Mouse (Mus musculus): ENCODE results near the gene Kdelr2. TPM values are rescaled to one million over a fixed set of nuclear protein-coding genes. Genes with fewer than 3 reads are reported as not detected.

Kdelr2 gene
- polyA plus RNA-seq, 1 experiment from 2014 or later, result 161 TPM

DNA sequence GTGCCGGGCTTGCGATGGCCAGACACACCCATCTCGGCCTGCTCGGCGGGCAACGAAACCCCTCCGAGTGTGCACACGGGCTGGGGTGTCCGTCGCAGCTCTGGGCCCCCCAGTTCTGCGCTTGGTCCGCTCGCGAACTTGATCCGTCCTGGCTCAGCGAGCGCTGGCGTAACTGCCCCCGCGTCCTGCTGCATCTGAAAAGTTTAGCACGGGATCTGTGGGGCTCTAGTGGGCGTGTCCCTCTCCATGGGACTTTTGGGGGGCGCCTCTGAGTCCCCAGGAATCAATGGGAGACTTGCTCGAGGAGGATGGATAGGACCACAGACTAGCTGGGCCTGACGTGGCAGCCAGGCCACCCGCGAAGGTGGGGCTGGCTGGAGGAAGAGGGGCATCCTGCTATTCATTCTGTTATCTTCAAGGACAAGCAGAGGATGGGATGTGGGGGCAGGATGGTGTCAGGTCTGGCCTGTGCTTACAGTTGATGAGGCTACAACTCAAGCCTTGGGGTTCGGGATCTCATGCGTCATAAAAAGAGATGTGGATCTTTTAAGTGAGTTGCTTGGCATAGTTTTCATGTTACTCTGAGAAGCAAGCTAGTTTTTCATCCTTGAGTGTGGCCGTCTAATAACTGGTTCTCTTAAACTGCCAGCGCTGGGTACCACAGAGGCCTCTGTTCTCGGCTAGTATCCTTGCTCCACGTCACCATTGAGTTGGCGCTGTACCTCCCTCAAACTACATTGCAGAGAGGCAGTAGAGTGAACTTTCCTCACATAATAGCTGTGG, 701 bp downstream of the Kdelr2 start:
- Histone ChIP-seq H3K27ac (replicated peaks) (peak overlapping the region; percentile 87), H3K4me3 (peak overlapping the region; percentile 95), H3K4me1 (replicated peaks) (peaks cover 32% of the 10 kb centered on the region), H3K9me3 (no peaks in the 10 kb centered on the region), H3K27me3 (no peaks in the 10 kb centered on the region), H3K36me3 (peaks cover 21% of the 10 kb centered on the region), H3K9ac (peak overlapping the region; percentile 95), H3K4me2 (peak overlapping the region; percentile 88)
- 5% methylated on average over 34 of the region's 34 CpGs for WGBS
- peak; percentile 60 for ATAC-seq (ENCODE audit: low read depth)

GRCm38 (mm10) chr5:143405200-143405599, 1.6 kb downstream of the Kdelr2 start:
- H3K36me3 ChIP-seq, result peaks cover 21% of the 10 kb centered on the region
- no peaks in the 10 kb centered on the region for H3K27me3 ChIP-seq
- peak overlapping the region; percentile 88; the same call in 1 of the 2 replicates for H3K4me2 ChIP-seq
- H3K4me1 ChIP-seq (replicated peaks), result peaks cover 32% of the 10 kb centered on the region
- no peak for ATAC-seq (ENCODE audit: low read depth)
- peak overlapping the region; percentile 95; the same call in 1 of the 2 replicates for H3K4me3 ChIP-seq
- 0 out of 2 replicates have a peak overlapping the region, but pooled peaks have one; percentile 1 for H3K9ac ChIP-seq
- 88% methylated on average over 9 of the region's 9 CpGs for WGBS
- no peak overlapping the region for H3K27ac ChIP-seq (replicated peaks)
- no peaks in the 10 kb centered on the region for H3K9me3 ChIP-seq

- H3K4me1 ChIP-seq (replicated peaks), result peaks cover 37% of the 10 kb centered on the region
- no peak overlapping the region for H3K4me2 ChIP-seq
- H3K36me3 ChIP-seq, result peaks cover 23% of the 10 kb centered on the region
- H3K4me3 ChIP-seq, result no peak overlapping the region
- H3K9me3 ChIP-seq, result no peaks in the 10 kb centered on the region
- no peak for ATAC-seq (ENCODE audit: low read depth)
- H3K9ac ChIP-seq, result no peak overlapping the region
- H3K27me3 ChIP-seq, result no peaks in the 10 kb centered on the region
- 94% methylated on average over 9 of the region's 9 CpGs for WGBS
- no peak overlapping the region for H3K27ac ChIP-seq (replicated peaks)
Measured at GRCm38 (mm10) chr5:143406548-143406947, 2.9 kb downstream of the Kdelr2 start.

DNA sequence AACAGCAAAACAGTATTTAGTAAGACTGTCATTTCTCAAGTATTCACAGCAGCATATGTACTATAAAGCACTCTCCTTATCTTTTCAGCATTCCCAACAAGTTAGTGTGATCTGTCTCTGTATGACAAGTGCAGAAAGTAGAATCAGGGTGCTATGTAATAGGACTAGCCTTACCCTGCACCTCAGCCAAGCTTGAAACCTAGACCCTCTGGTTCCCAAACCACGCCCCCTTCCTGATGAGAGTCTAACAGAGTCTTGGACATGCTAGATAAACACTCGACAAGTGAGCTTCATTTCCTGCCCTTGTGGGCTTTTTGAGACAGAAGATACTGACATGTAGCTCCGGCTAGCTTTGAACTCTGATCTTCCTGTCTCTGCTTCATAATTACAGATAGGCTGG, 5.6 kb downstream of the Kdelr2 start:
- Histone ChIP-seq H3K4me1 (replicated peaks) (peaks cover 25% of the 10 kb centered on the region), H3K27ac (replicated peaks) (no peak overlapping the region), H3K36me3 (peaks cover 44% of the 10 kb centered on the region), H3K9me3 (no peaks in the 10 kb centered on the region), H3K9ac (no peak overlapping the region), H3K4me2 (no peak overlapping the region), H3K27me3 (no peaks in the 10 kb centered on the region), H3K4me3 (no peak overlapping the region)
- no peak for ATAC-seq (ENCODE audit: low read depth)
- WGBS, result 81% methylated on average over 3 of the region's 3 CpGs

DNA sequence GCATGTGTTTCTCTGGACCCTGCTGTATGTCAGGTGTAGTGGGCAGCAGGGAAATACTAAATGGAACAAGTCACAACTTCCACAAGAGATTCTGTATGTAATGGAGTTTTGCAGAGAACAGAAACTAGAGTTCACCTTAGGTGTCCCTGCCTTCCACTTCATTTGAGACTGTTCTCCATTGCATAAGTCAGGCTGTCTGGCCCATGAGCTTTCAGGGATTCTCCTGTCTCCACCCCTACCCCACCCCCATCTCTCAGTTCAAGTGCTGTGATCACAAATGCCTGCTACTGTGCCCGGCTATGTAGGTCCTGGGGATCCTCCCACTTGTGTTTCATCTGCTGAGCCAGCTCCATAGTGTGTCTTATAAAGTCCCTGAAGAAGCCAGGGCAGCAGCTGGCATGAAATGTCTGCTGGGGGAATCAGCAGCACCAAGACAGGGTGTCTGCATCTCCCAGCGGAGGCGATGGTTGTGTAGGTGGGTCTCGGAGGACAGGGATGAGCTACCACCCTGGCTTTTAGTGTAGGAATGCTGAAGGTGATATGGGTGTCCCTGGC, 7.3 kb downstream of the Kdelr2 start:
- Histone ChIP-seq H3K9ac (no peak overlapping the region), H3K27ac (replicated peaks) (no peak overlapping the region), H3K4me1 (replicated peaks) (peaks cover 8% of the 10 kb centered on the region), H3K4me3 (no peak overlapping the region), H3K36me3 (peaks cover 49% of the 10 kb centered on the region), H3K4me2 (no peak overlapping the region), H3K9me3 (no peaks in the 10 kb centered on the region), H3K27me3 (no peaks in the 10 kb centered on the region)
- 87% methylated on average over 4 of the region's 4 CpGs for WGBS
- no peak for ATAC-seq (ENCODE audit: low read depth)

- no peak for ATAC-seq (ENCODE audit: low read depth)
- H3K4me1 ChIP-seq (replicated peaks), result no peaks in the 10 kb centered on the region
- no peak overlapping the region for H3K4me3 ChIP-seq
- H3K36me3 ChIP-seq, result peaks cover 61% of the 10 kb centered on the region
- WGBS, result 85% methylated on average over 4 of the region's 4 CpGs
- no peaks in the 10 kb centered on the region for H3K27me3 ChIP-seq
- no peaks in the 10 kb centered on the region for H3K9me3 ChIP-seq
- no peak overlapping the region for H3K27ac ChIP-seq (replicated peaks)
- no peak overlapping the region for H3K4me2 ChIP-seq
- no peak overlapping the region for H3K9ac ChIP-seq
Measured at GRCm38 (mm10) chr5:143421484-143421883, 17.8 kb downstream of the Kdelr2 start.

- Histone ChIP-seq H3K9ac (no peak overlapping the region), H3K27ac (replicated peaks) (no peak overlapping the region), H3K4me1 (replicated peaks) (no peaks in the 10 kb centered on the region), H3K9me3 (no peaks in the 10 kb centered on the region), H3K27me3 (no peaks in the 10 kb centered on the region), H3K4me2 (no peak overlapping the region), H3K4me3 (no peak overlapping the region), H3K36me3 (peaks cover 46% of the 10 kb centered on the region)
- 79% methylated on average over 4 of the region's 4 CpGs for WGBS
- no peak for ATAC-seq (ENCODE audit: low read depth)
Measured at GRCm38 (mm10) chr5:143422990-143423389, 19.4 kb downstream of the Kdelr2 start.

- Histone ChIP-seq H3K27ac (replicated peaks) (no peak overlapping the region), H3K9ac (no peak overlapping the region), H3K9me3 (no peaks in the 10 kb centered on the region), H3K4me3 (no peak overlapping the region), H3K36me3 (peaks cover 36% of the 10 kb centered on the region), H3K27me3 (no peaks in the 10 kb centered on the region), H3K4me1 (replicated peaks) (no peaks in the 10 kb centered on the region), H3K4me2 (no peak overlapping the region)
- ATAC-seq (ENCODE audit: low read depth), result no peak
- 39% methylated on average over 6 of the region's 6 CpGs for WGBS
Measured at GRCm38 (mm10) chr5:143423899-143424519, 20.4 kb downstream of the Kdelr2 start.

GRCm38 (mm10) chr5:143434421-143434820, 30.8 kb downstream of the Kdelr2 start:
- no peak overlapping the region for H3K27ac ChIP-seq (replicated peaks)
- H3K36me3 ChIP-seq, result no peaks in the 10 kb centered on the region
- H3K4me3 ChIP-seq, result no peak overlapping the region
- no peaks in the 10 kb centered on the region for H3K27me3 ChIP-seq
- no peaks in the 10 kb centered on the region for H3K9me3 ChIP-seq
- no peak overlapping the region for H3K4me2 ChIP-seq
- no peak overlapping the region for H3K9ac ChIP-seq
- no peak for ATAC-seq (ENCODE audit: low read depth)
- 4% methylated on average over 4 of the region's 4 CpGs for WGBS
- H3K4me1 ChIP-seq (replicated peaks), result no peaks in the 10 kb centered on the region

- 76% methylated on average over 3 of the region's 3 CpGs for WGBS
Measured at GRCm38 (mm10) chr5:143441298-143441697, 37.7 kb downstream of the Kdelr2 start.

DNA sequence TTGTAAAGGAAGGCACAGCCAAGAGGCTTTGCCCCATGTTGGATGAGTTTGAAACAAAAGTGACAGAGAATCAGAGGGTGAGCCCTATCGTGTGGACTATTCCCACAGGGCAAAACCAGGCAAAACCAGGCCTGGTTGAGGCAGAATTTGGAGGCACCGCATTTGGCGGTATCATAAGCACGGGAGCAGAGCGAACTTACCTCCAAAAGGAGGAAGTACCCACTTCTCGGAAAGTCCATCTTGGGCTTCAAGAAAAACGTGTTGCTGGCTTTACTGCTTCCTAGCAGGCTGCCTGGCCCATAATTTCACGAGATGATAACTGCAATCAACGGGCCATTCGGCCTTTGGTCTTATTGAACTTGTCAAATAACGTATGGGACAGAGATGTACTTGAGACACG, 38.1 kb downstream of the Kdelr2 start:
- Histone ChIP-seq H3K9ac (no peak overlapping the region), H3K4me2 (no peak overlapping the region), H3K27ac (replicated peaks) (no peak overlapping the region), H3K36me3 (no peaks in the 10 kb centered on the region), H3K27me3 (no peaks in the 10 kb centered on the region), H3K4me3 (no peak overlapping the region), H3K4me1 (replicated peaks) (no peaks in the 10 kb centered on the region), H3K9me3 (no peaks in the 10 kb centered on the region)
- ATAC-seq (ENCODE audit: low read depth), result no peak
- 84% methylated on average over 12 of the region's 12 CpGs for WGBS

More at GRCm38 (mm10) chr5:143441298-143441697, 37.7 kb downstream of the Kdelr2 start:
- no peak overlapping the region for H3K27ac ChIP-seq (replicated peaks)
- H3K4me3 ChIP-seq, result no peak overlapping the region
- ATAC-seq (ENCODE audit: low read depth), result no peak
- H3K36me3 ChIP-seq, result no peaks in the 10 kb centered on the region
- no peaks in the 10 kb centered on the region for H3K9me3 ChIP-seq
- no peaks in the 10 kb centered on the region for H3K4me1 ChIP-seq (replicated peaks)
- H3K4me2 ChIP-seq, result no peak overlapping the region
- no peak overlapping the region for H3K9ac ChIP-seq
- no peaks in the 10 kb centered on the region for H3K27me3 ChIP-seq

DNA sequence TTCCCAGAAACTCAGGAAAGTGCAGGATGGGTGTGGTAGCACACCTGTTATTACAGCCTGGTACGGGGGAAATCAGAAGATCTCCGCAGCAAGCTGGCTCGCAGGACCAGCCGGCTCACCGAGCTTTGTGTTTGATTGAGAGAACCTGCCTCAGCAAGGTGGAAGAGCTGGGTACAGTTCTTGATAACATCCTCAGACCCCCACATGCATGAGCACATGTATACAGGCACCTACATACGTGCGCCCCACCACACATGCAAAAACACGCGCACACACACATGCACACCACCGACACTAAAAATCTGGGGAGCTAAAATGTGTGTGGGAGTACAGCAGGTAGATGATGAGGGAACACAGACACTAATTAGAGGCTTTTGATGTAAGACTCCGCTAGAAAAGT, 60.0 kb downstream of the Kdelr2 start:
- peak overlapping the region; percentile 81 for H3K9ac ChIP-seq
- H3K4me1 ChIP-seq (replicated peaks), result peaks cover 18% of the 10 kb centered on the region
- no peak for ATAC-seq (ENCODE audit: low read depth)
- H3K9me3 ChIP-seq, result no peaks in the 10 kb centered on the region
- H3K4me2 ChIP-seq, result peak overlapping the region; percentile 67
- peaks cover 20% of the 10 kb centered on the region for H3K36me3 ChIP-seq
- H3K27ac ChIP-seq (replicated peaks), result peak overlapping the region; percentile 78
- 83% methylated on average over 11 of the region's 11 CpGs for WGBS
- H3K27me3 ChIP-seq, result no peaks in the 10 kb centered on the region
- H3K4me3 ChIP-seq, result peak overlapping the region; percentile 75

Data from neural tube, embryonic 13.5 days (tissue).